Mouse (Mus musculus): ENCODE data around the gene Taf4. TPM values are rescaled to one million over a fixed set of nuclear protein-coding genes. Genes with fewer than 3 reads are reported as not detected.

Taf4 gene
- polyA plus RNA-seq, 1 experiment = 8.9 TPM

DNA sequence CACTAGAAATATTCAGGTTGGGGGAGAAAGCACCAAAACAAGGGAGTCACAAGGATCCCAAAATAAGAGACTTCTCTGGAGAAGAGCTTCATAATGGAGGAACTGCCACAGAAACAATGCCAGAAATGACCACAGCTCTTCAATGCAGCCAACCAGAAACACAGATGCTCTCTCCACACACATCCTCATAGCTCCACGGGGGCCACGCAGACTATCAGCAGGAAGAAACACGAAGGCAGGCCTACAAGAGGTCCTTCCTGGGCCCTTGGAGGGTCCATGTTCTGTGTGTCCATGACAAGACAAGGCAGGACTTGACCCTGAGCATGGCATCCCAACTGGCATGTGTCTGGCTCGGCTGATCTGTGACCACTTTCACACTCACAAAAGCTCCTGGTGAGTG lies 15.0 kb downstream of the Taf4 start:
- TF ChIP-seq POLR2A (IDR thresholded peaks at IDR 0.05; ENCODE audit: low read depth, low read length) = no peak
- no peak for TF ChIP-seq CTCF (conservative IDR thresholded peaks at IDR 0.05; ENCODE audit: insufficient read depth, insufficient read length, low read depth, low read length)
- WGBS = 85% methylated on average over 4 of the region's 4 CpGs
- Histone ChIP-seq H3K4me3 (ENCODE audit: insufficient read depth, low read depth, low read length) (no peak overlapping the region), H3K27ac (ENCODE audit: insufficient read depth, low read depth, low read length) (no peak overlapping the region), H3K36me3 (ENCODE audit: control insufficient read depth, insufficient read depth, low read length) (no peaks in the 10 kb centered on the region), H3K27me3 (replicated peaks; ENCODE audit: control insufficient read depth, insufficient read depth, low read length) (no peaks in the 10 kb centered on the region), H3K4me1 (ENCODE audit: control insufficient read depth, insufficient read depth, low read length) (peaks cover 8% of the 10 kb centered on the region)
- DNase-seq = no peak

DNA sequence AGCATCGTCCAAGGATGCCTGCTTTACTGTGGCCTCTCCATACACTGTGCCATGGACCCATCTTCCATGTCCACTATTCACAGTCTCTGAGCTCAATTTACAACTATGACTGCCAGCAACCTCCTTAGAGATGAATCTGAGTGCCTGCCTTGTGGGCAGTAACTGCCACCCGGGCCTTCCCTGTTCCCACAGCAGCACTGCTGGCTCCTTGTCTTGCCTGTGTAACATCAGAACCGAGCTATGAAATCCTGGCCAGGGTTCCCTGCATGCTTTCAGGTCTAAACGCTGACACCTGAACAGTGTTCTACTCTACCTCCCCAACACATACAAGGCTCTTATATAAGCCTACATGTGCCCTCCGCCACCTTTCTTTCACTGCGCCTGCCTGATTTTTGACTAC lies 16.1 kb downstream of the Taf4 start:
- 84% methylated on average over 6 of the region's 6 CpGs for WGBS
- H3K27ac ChIP-seq (ENCODE audit: insufficient read depth, low read depth, low read length) = no peak overlapping the region
- no peak for DNase-seq

DNA sequence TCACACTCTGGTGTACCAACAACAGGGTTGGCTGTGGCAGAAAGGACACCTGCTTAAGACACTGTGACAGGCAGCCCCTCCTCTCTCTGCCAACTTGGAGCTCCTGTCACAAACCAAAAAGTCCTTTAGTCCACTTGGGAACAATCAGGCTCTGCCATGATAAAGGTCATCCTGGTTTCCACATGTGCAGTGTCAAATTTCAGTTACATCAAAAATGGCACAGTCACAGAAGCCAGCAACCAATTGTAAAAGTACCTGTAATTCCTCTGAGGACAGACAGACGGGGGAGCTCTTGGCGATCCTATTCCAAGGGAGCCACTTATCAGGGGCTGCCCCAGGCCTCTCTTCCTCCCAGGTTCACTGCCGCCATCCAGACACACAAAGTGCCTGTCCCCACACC lies 17.1 kb downstream of the Taf4 start:
- H3K27ac ChIP-seq (ENCODE audit: insufficient read depth, low read depth, low read length) = no peak overlapping the region
- no peaks in the 10 kb centered on the region for H3K27me3 ChIP-seq (replicated peaks; ENCODE audit: control insufficient read depth, insufficient read depth, low read length)
- H3K4me1 ChIP-seq (ENCODE audit: control insufficient read depth, insufficient read depth, low read length) = peaks cover 9% of the 10 kb centered on the region
- no peak for DNase-seq
- H3K4me3 ChIP-seq (ENCODE audit: insufficient read depth, low read depth, low read length) = no peak overlapping the region
- H3K36me3 ChIP-seq (ENCODE audit: control insufficient read depth, insufficient read depth, low read length) = no peaks in the 10 kb centered on the region
- TF ChIP-seq CTCF (conservative IDR thresholded peaks at IDR 0.05; ENCODE audit: insufficient read depth, insufficient read length, low read depth, low read length) = no peak; the same call in 1 of the 2 replicates
- TF ChIP-seq POLR2A (IDR thresholded peaks at IDR 0.05; ENCODE audit: low read depth, low read length) = no peak
- WGBS = 51% methylated on average over 3 of the region's 3 CpGs

More for the DNA sequence above, 16.1 kb downstream of the Taf4 start:
- Histone ChIP-seq H3K4me3 (ENCODE audit: insufficient read depth, low read depth, low read length) (no peak overlapping the region), H3K4me1 (ENCODE audit: control insufficient read depth, insufficient read depth, low read length) (peaks cover 9% of the 10 kb centered on the region), H3K36me3 (ENCODE audit: control insufficient read depth, insufficient read depth, low read length) (no peaks in the 10 kb centered on the region), H3K27me3 (replicated peaks; ENCODE audit: control insufficient read depth, insufficient read depth, low read length) (no peaks in the 10 kb centered on the region)
- TF ChIP-seq CTCF (conservative IDR thresholded peaks at IDR 0.05; ENCODE audit: insufficient read depth, insufficient read length, low read depth, low read length) (no peak), POLR2A (IDR thresholded peaks at IDR 0.05; ENCODE audit: low read depth, low read length) (no peak)

DNA sequence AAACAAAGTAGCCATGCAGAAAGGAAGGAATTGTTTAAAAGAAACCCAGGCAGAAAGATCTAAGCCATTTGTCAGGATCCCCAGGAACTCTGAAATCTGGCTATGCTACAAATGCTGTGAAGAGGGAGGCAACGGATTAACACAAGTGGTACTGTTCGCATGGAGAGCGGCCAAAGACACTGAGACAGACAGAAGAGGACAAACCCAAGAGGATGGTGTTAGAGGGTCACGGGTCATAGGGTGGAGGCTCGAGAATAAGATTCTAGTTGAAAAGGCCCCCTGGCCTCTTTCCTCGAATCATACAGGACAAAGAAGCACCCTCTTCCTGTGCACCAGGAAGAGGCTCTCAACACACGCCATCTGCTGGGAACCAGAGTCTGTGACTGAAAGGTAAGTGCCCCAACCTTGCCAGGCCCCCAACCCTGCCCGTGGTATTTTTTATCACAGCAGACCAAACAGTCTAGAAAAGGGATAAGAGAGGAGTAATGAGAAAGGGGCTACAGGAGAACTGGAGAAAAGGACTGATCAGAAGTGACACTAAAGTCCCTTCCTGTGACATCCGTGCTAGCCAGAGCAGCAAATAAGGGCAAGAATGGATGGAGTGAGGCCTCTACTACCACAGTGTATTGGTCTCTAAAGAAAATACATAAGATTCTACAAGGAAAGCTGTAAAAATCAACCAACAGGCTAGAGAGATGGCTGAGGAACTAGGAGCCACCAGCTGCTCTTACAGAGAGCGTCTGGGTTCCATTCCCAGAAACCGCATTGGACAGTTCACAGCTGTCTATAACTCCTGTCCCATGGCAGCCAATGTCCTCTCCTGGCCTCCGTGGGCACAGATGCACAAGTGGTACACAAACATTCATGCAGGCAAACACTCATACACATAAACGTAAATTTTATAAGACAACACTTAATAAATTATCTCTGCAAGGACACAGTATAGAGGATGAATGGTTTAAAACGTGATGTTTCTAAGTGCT lies 24.6 kb downstream of the Taf4 start:
- Histone ChIP-seq H3K36me3 (ENCODE audit: control insufficient read depth, insufficient read depth, low read length) (no peaks in the 10 kb centered on the region), H3K4me1 (ENCODE audit: control insufficient read depth, insufficient read depth, low read length) (peaks cover 13% of the 10 kb centered on the region), H3K27ac (ENCODE audit: insufficient read depth, low read depth, low read length) (no peak overlapping the region), H3K4me3 (ENCODE audit: insufficient read depth, low read depth, low read length) (no peak overlapping the region), H3K27me3 (replicated peaks; ENCODE audit: control insufficient read depth, insufficient read depth, low read length) (no peaks in the 10 kb centered on the region)
- no peak for DNase-seq
- 75% methylated on average over 14 of the region's 14 CpGs for WGBS
- TF ChIP-seq POLR2A (IDR thresholded peaks at IDR 0.05; ENCODE audit: low read depth, low read length) = no peak
- no peak for TF ChIP-seq CTCF (conservative IDR thresholded peaks at IDR 0.05; ENCODE audit: insufficient read depth, insufficient read length, low read depth, low read length)

DNA sequence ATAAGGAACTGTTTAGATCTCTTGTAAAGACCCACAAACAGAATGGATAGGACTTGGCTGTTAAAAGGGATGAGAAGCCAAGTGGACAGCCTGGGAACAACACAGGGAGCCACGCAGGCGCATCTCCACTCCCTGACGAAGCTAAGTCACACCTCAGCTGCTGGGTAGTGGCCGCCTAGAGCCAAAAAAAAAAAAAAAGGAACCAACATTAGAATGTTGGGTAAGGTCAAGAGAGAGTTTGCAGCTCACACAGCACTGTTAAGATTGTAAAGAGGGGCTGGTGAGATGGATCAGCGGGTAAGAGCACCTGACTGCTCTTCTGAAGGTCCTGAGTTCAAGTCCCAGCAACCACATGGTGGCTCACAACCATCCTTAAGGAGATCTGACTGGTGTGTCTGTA lies 27.6 kb downstream of the Taf4 start:
- DNase-seq = no peak
- no peaks in the 10 kb centered on the region for H3K27me3 ChIP-seq (replicated peaks; ENCODE audit: control insufficient read depth, insufficient read depth, low read length)
- H3K4me3 ChIP-seq (ENCODE audit: insufficient read depth, low read depth, low read length) = no peak overlapping the region
- WGBS = 79% methylated on average over 5 of the region's 5 CpGs
- TF ChIP-seq CTCF (conservative IDR thresholded peaks at IDR 0.05; ENCODE audit: insufficient read depth, insufficient read length, low read depth, low read length) (no peak), POLR2A (IDR thresholded peaks at IDR 0.05; ENCODE audit: low read depth, low read length) (no peak)
- H3K27ac ChIP-seq (ENCODE audit: insufficient read depth, low read depth, low read length) = no peak overlapping the region
- peaks cover 23% of the 10 kb centered on the region for H3K4me1 ChIP-seq (ENCODE audit: control insufficient read depth, insufficient read depth, low read length)
- no peaks in the 10 kb centered on the region for H3K36me3 ChIP-seq (ENCODE audit: control insufficient read depth, insufficient read depth, low read length)

DNA sequence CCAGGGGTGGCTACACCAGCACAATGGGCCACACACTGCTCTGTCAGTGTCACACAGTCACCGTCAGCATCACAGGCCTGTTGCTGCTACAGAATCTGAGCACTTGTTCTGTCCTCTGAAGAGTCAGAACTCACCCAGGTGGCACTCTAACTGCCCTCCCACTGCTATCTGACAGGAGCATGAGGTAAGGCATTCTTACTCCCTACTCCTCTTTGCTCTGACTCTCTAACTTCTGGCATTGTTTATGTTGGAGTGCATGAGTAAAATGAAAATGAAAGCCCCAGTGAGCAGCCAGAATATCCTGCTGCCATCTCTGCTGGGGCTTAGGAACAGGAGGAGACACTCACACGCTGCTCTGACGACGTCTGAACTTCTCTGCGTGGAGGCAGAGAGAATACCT lies 28.8 kb downstream of the Taf4 start:
- H3K4me1 ChIP-seq (ENCODE audit: control insufficient read depth, insufficient read depth, low read length) = peaks cover 23% of the 10 kb centered on the region
- no peak for TF ChIP-seq CTCF (conservative IDR thresholded peaks at IDR 0.05; ENCODE audit: insufficient read depth, insufficient read length, low read depth, low read length)
- TF ChIP-seq POLR2A (IDR thresholded peaks at IDR 0.05; ENCODE audit: low read depth, low read length) = no peak
- H3K4me3 ChIP-seq (ENCODE audit: insufficient read depth, low read depth, low read length) = no peak overlapping the region
- H3K27me3 ChIP-seq (replicated peaks; ENCODE audit: control insufficient read depth, insufficient read depth, low read length) = no peaks in the 10 kb centered on the region
- H3K27ac ChIP-seq (ENCODE audit: insufficient read depth, low read depth, low read length) = no peak overlapping the region
- no peaks in the 10 kb centered on the region for H3K36me3 ChIP-seq (ENCODE audit: control insufficient read depth, insufficient read depth, low read length)
- WGBS = 41% methylated on average over 5 of the region's 5 CpGs
- no peak for DNase-seq

DNA sequence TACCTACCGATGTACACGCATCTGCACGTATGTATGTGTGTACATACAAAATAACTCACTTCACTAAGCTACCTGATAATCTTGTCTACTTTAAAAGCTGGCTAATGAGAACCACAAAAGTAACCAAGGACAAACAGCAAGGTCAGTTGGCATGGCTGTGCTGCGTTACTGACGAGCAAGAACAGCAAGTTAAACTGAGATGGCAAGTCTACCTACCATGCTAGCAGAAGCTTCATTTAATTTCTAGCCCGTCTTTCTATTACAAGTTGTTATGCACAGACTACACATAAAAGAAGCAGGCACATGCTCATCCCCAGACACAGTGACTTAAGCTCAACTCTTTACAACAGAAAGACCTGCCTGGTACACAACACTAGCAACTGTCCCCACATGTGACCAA lies 29.9 kb downstream of the Taf4 start:
- H3K36me3 ChIP-seq (ENCODE audit: control insufficient read depth, insufficient read depth, low read length) = no peaks in the 10 kb centered on the region
- no peak overlapping the region for H3K4me3 ChIP-seq (ENCODE audit: insufficient read depth, low read depth, low read length)
- H3K27me3 ChIP-seq (replicated peaks; ENCODE audit: control insufficient read depth, insufficient read depth, low read length) = no peaks in the 10 kb centered on the region
- H3K27ac ChIP-seq (ENCODE audit: insufficient read depth, low read depth, low read length) = no peak overlapping the region
- TF ChIP-seq POLR2A (IDR thresholded peaks at IDR 0.05; ENCODE audit: low read depth, low read length) (no peak), CTCF (conservative IDR thresholded peaks at IDR 0.05; ENCODE audit: insufficient read depth, insufficient read length, low read depth, low read length) (no peak)
- 72% methylated on average over 6 of the region's 6 CpGs for WGBS
- DNase-seq = no peak
- H3K4me1 ChIP-seq (ENCODE audit: control insufficient read depth, insufficient read depth, low read length) = peaks cover 26% of the 10 kb centered on the region

Data from kidney, adult 2 months (tissue).